Mouse (Mus musculus) C2C12 (cell line): ENCODE data around the gene Mgll.

Source experiments
- CEBPB ChIP-seq: IDR thresholded peaks from one replicate; pipeline ENCODE4 v1.6.1; 2011; ENCODE audit warnings: low read depth, mild to moderate bottlenecking, control low read depth, moderate library complexity
- CTCF ChIP-seq: IDR thresholded peaks from one replicate; pipeline ENCODE4 v1.5.1; 2011; ENCODE audit not compliant: control insufficient read depth, insufficient read depth, insufficient read length
- FOSL1 ChIP-seq: IDR thresholded peaks from one replicate; pipeline ENCODE4 v1.8.0; 2011; ENCODE audit warnings: mild to moderate bottlenecking, low read length; ENCODE audit not compliant: poor library complexity, insufficient read depth, severe bottlenecking
- USF1 ChIP-seq: IDR thresholded peaks from one replicate; pipeline ENCODE4 v1.6.1; 2011; ENCODE audit warnings: low read depth, mild to moderate bottlenecking, control low read depth, moderate library complexity

DNA sequence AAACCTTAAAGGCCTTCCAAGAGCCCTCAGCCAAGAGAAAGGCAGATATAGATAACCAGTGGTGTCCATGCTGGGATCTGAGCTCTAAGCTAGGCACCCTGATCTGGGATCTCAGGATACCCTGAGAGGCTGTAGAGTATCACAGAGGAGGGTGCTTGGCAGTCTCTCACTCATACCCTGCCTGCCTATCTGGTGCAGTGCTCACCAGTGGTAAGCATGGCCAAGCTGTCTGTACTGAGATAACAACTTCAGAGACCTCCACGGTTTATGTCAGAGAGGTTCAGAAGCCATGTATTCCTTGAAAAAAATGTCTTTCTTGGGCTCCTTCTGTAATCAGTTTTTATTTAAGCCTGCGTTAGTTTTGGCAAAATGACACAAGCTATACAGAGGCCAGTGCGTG lies 16.8 kb downstream of the Mgll start:
- no peak for TF ChIP-seq CTCF
- no peak for TF ChIP-seq CEBPB
- no peak for TF ChIP-seq USF1
- TF ChIP-seq FOSL1 = no peak
